10 mouse cellular contexts compared by ENCODE assay signal in genomic region chr11:50108823-50109244, GRCm38 (mm10). TPM values are rescaled to one million over a fixed set of nuclear protein-coding genes. Genes with fewer than 3 reads are reported as not detected.
DNase-seq lines count a peak whose midpoint lies in the region; ATAC-seq and TF ChIP-seq lines count a peak whose summit lies in the region.
"Had no signal": no experiment of that assay in that cellular context is flagged by ENCODE, and none has a peak within 500 bp of the region (broad histone marks: within the 10 kb centered on the region; RNA-seq: fewer than 3 reads in every experiment).

No protein-coding gene starts in this region.

- no peak overlapping the region for H3K9ac ChIP-seq in liver, embryonic 15.5 days

- H3K4me3 ChIP-seq in gastrocnemius, adult 2 months: no peak overlapping the region; the same call in 1 of the 2 replicates
- no peak overlapping the region for H3K4me3 ChIP-seq in liver, embryonic 15.5 days (replicated peaks)

- no peak for TF ChIP-seq CTCF in gastrocnemius, adult 2 months (IDR thresholded peaks at IDR 0.05)

- ATAC-seq in liver, embryonic 15.5 days (ENCODE audit: insufficient read depth): peak; percentile 65

- H3K4me2 ChIP-seq in liver, embryonic 15.5 days: no peak overlapping the region

- WGBS in liver, embryonic 15.5 days (ENCODE audit: insufficient replicate concordance): 29% methylated on average over 8 of the region's 8 CpGs

- no peaks in the 10 kb centered on the region for H3K27me3 ChIP-seq in liver, embryonic 15.5 days

- intact Hi-C loops in gastrocnemius, adult 2 months (cut with DNase I): no loop called here
- intact Hi-C loops in gastrocnemius, postnatal 14 days (cut with DNase I; ENCODE audit: low total_unique reads): no loop called here
- intact Hi-C loops in heart, postnatal 14 days (cut with DNase I): no loop called here

- DNase-seq in gastrocnemius, adult 2 months: no peak
- no peak for DNase-seq in gastrocnemius, postnatal 14 days
- DNase-seq in NIH3T3 (ENCODE audit: low read depth): peak; percentile 40
- DNase-seq in heart, postnatal 14 days: peak; percentile 15 to 16
- no peak for DNase-seq in urinary bladder, postnatal 14 days (ENCODE audit: low spot score)
- DNase-seq in B cell, adult 2 months: no peak
- DNase-seq in cerebellum, postnatal 14 days: no peak
- DNase-seq: cerebellum, adult 2 months; thymus, adult 2 months had no signal

- H3K36me3 ChIP-seq in liver, embryonic 15.5 days (replicated peaks): 0 out of 2 replicates have a peak, but pooled peaks cover 3% of the 10 kb centered on the region

- H3K9me3 ChIP-seq in liver, embryonic 15.5 days (replicated peaks): no peaks in the 10 kb centered on the region

- H3K27ac ChIP-seq in gastrocnemius, adult 2 months: peak overlapping the region; percentile 77
- H3K27ac ChIP-seq in liver, embryonic 15.5 days (replicated peaks): peak overlapping the region; percentile 61; the same call in 1 of the 2 replicates

- H3K4me1 ChIP-seq in liver, embryonic 15.5 days (replicated peaks): peaks cover 24% of the 10 kb centered on the region

RNA-seq across cellular contexts. Expression of gene Tbc1d9b, which starts 22.4 kb away (rescaled TPM):
- total RNA-seq in gastrocnemius, adult 2 months (2021): 10 to 100 TPM; 25.3 to 28.6 TPM
- total RNA-seq in gastrocnemius, postnatal 14 days (2021): 10 to 100 TPM; 22.7 to 23.4 TPM
- 10 to 100 TPM; 41.8 to 43.4 TPM for total RNA-seq in heart, postnatal 14 days (2021)
- polyA plus RNA-seq in liver, embryonic 15.5 days (2015; fragmentation: Nextera tagmentation; extraction: Ambion mirVana): 11.7 and 13.6 TPM in 2 replicates

Comparison
In these comparisons a context has a peak if more than half of its experiments do, and no peak if none do; other contexts are left out.
1. DNase-seq: peak in NIH3T3 (single experiment) and heart, postnatal 14 days (2 of 2); none in gastrocnemius, adult 2 months (single experiment), gastrocnemius, postnatal 14 days (single experiment), urinary bladder, postnatal 14 days (single experiment), B cell, adult 2 months (0 of 2) and cerebellum, postnatal 14 days (0 of 2).